Mouse (Mus musculus) hindbrain, postnatal 0 days (tissue): ENCODE data around the gene Gm20683. TPM values are rescaled to one million over a fixed set of nuclear protein-coding genes. Genes with fewer than 3 reads are reported as not detected.

ENCODE experiments used
- ATAC-seq: fragments of 200-750 bp; cut with Nextera tagmentation; 2 replicates; pipeline ENCODE4 v1.8.0; 2017; ENCODE audit warnings: mild to moderate bottlenecking, moderate TSS enrichment, moderate library complexity
- DNase-seq: peaks from one replicate; pipeline ENCODE4 v3.0.0-alpha.2; 2015; ENCODE audit warnings: low spot score
- H3K27ac ChIP-seq: fragments of 300-500 bp; sonication (generic); 2 replicates; pipeline ENCODE4 v1.5.1; 2014; ENCODE audit warnings: mild to moderate bottlenecking
- H3K27me3 ChIP-seq: fragments of 300-500 bp; sonication (generic); 2 replicates; pipeline ENCODE4 v1.6.1; 2014; ENCODE audit warnings: low read length, mixed read lengths; ENCODE audit not compliant: insufficient read depth
- H3K36me3 ChIP-seq: fragments of 300-500 bp; sonication (generic); 2 replicates; pipeline ENCODE4 v1.6.1; 2014; ENCODE audit warnings: low read length, mixed read lengths; ENCODE audit not compliant: insufficient read depth
- H3K4me1 ChIP-seq: fragments of 300-500 bp; sonication (generic); 2 replicates; pipeline ENCODE4 v1.6.1; 2014; ENCODE audit warnings: antibody characterized with exemption, low read length, mixed read lengths; ENCODE audit not compliant: insufficient read depth
- H3K4me2 ChIP-seq: fragments of 300-500 bp; sonication (generic); 2 replicates; pipeline ENCODE4 v1.6.1; 2014; ENCODE audit warnings: low read depth, mild to moderate bottlenecking, low read length, moderate library complexity, mixed read lengths
- H3K4me3 ChIP-seq: fragments of 300-500 bp; sonication (generic); 2 replicates; pipeline ENCODE4 v1.5.1; 2014; ENCODE audit warnings: low read length
- H3K9ac ChIP-seq: fragments of 300-500 bp; sonication (generic); replicated peaks from 2 replicates; pipeline ENCODE4 v1.6.1; 2014; ENCODE audit warnings: mild to moderate bottlenecking, low read length, moderate library complexity, mixed read lengths
- H3K9me3 ChIP-seq: fragments of 300-500 bp; sonication (generic); 2 replicates; pipeline ENCODE4 v1.6.1; 2016; ENCODE audit warnings: low read length, mixed read lengths
- CTCF ChIP-seq: IDR thresholded peaks from 2 replicates; pipeline ENCODE4 v1.5.1; 2016; ENCODE audit warnings: antibody characterized with exemption, control low read depth, low read depth
- WGBS: fragments of 180-500 bp; shearing (Covaris S2); extraction: QIAGEN DNeasy Blood & Tissue Kit; methylation state at CpG from one replicate; pipeline ENCODE4 v1.1.7; 2014; 5-methylcytosine and 5-hydroxymethylcytosine counted together
- polyA plus RNA-seq: library from polyadenylated mRNA; unstranded; fragments of >200 nt; fragmentation: Nextera tagmentation; extraction: Ambion mirVana; gene quantifications from 2 replicates; pipeline ENCODE4 v1.2.1, GENCODE M21; 2015
- total RNA-seq: library from RNA; depleted of rRNA; stranded (reverse); fragments of >200 nt; gene quantifications from 2 replicates; pipeline ENCODE4 v1.2.3, GENCODE M21; 2014

Gm20683 gene
- total and polyA plus RNA-seq, 2 experiments from 2014 or later = 12.9 to 40.0 TPM

- Histone ChIP-seq H3K36me3 (peaks cover 33% of the 10 kb centered on the region), H3K9me3 (no peaks in the 10 kb centered on the region), H3K27me3 (no peaks in the 10 kb centered on the region), H3K9ac (peak within 1 kb of the TSS; percentile 72), H3K27ac (peak within 1 kb of the TSS; percentile 89), H3K4me1 (peaks cover 39% of the 10 kb centered on the region), H3K4me3 (peak within 1 kb of the TSS; percentile 47), H3K4me2 (peak within 1 kb of the TSS; percentile 80)
- peak; percentile 48 for ATAC-seq
- 7% methylated on average over 28 of the region's 29 CpGs for WGBS
- TF ChIP-seq CTCF = no peak
- DNase-seq = peak; percentile 91
These were observed 4.5 kb downstream of the Gm20683 start, which contains the start of gene Rhbdl1 for GRCm38 (mm10) chr17:25837076-25837410. Gene Rhbdl1 (minus strand): TSS chr17:25837295.

GRCm38 (mm10) chr17:25836397-25837075, 5.0 kb downstream of the Gm20683 start:
- Histone ChIP-seq H3K9me3 (no peaks in the 10 kb centered on the region), H3K4me3 (peak overlapping the region; percentile 47), H3K4me2 (peak overlapping the region; percentile 80), H3K4me1 (peaks cover 44% of the 10 kb centered on the region), H3K9ac (peak overlapping the region; percentile 72), H3K36me3 (peaks cover 28% of the 10 kb centered on the region), H3K27me3 (no peaks in the 10 kb centered on the region), H3K27ac (peak overlapping the region; percentile 89)
- DNase-seq (peak; percentile 31), ATAC-seq (no peak)
- WGBS = 18% methylated on average over 23 of the region's 23 CpGs
- no peak for TF ChIP-seq CTCF

- Histone ChIP-seq H3K27me3 (no peaks in the 10 kb centered on the region), H3K27ac (peak overlapping the region; percentile 89), H3K36me3 (peaks cover 26% of the 10 kb centered on the region), H3K9me3 (no peaks in the 10 kb centered on the region), H3K4me1 (peaks cover 44% of the 10 kb centered on the region), H3K9ac (peak overlapping the region; percentile 72), H3K4me2 (peak overlapping the region; percentile 80), H3K4me3 (no peak overlapping the region)
- DNase-seq = no peak
- no peak for TF ChIP-seq CTCF
- no peak for ATAC-seq
- WGBS = 91% methylated on average over 16 of the region's 16 CpGs
These were observed 5.7 kb downstream of the Gm20683 start for GRCm38 (mm10) chr17:25835816-25836215.

GRCm38 (mm10) chr17:25835301-25835700, 6.3 kb downstream of the Gm20683 start:
- H3K4me2 ChIP-seq = peak overlapping the region; percentile 80
- no peak overlapping the region for H3K4me3 ChIP-seq

GRCm38 (mm10) chr17:25834595-25835222, 6.9 kb downstream of the Gm20683 start:
- Histone ChIP-seq H3K27ac (0 out of 2 replicates have a peak overlapping the region, but pooled peaks have one; percentile 32), H3K4me1 (peaks cover 47% of the 10 kb centered on the region)
- 80% methylated on average over 12 of the region's 12 CpGs for WGBS

More at GRCm38 (mm10) chr17:25835301-25835700, 6.3 kb downstream of the Gm20683 start:
- Histone ChIP-seq H3K36me3 (peaks cover 26% of the 10 kb centered on the region), H3K27me3 (no peaks in the 10 kb centered on the region), H3K9me3 (no peaks in the 10 kb centered on the region), H3K9ac (no peak overlapping the region; the same call in 1 of the 2 replicates), H3K27ac (no peak overlapping the region), H3K4me1 (peaks cover 44% of the 10 kb centered on the region)
- TF ChIP-seq CTCF = no peak
- DNase-seq = no peak
- WGBS = 91% methylated on average over 7 of the region's 7 CpGs
- no peak for ATAC-seq

GRCm38 (mm10) chr17:25833961-25834594, 7.5 kb downstream of the Gm20683 start:
- 41% methylated on average over 6 of the region's 6 CpGs for WGBS
- no peak for DNase-seq

More at GRCm38 (mm10) chr17:25834595-25835222, 6.9 kb downstream of the Gm20683 start:
- H3K9me3 ChIP-seq = no peaks in the 10 kb centered on the region
- H3K36me3 ChIP-seq = peaks cover 22% of the 10 kb centered on the region
- H3K4me2 ChIP-seq = peak overlapping the region; percentile 80
- no peak for DNase-seq
- no peak for ATAC-seq
- H3K4me3 ChIP-seq = peak overlapping the region; percentile 66
- no peaks in the 10 kb centered on the region for H3K27me3 ChIP-seq
- no peak for TF ChIP-seq CTCF
- H3K9ac ChIP-seq = peak overlapping the region; percentile 75

More at GRCm38 (mm10) chr17:25833961-25834594, 7.5 kb downstream of the Gm20683 start:
- TF ChIP-seq CTCF = no peak
- Histone ChIP-seq H3K4me1 (peaks cover 52% of the 10 kb centered on the region), H3K36me3 (peaks cover 15% of the 10 kb centered on the region), H3K27ac (peak overlapping the region; percentile 98), H3K27me3 (no peaks in the 10 kb centered on the region), H3K4me3 (peak overlapping the region; percentile 66), H3K9me3 (no peaks in the 10 kb centered on the region), H3K9ac (peak overlapping the region; percentile 75), H3K4me2 (peak overlapping the region; percentile 80)
- ATAC-seq = no peak
